Comparison of ENCODE assay signal across 17 mouse cellular contexts in genomic region chr11:17655840-17656239, GRCm38 (mm10).
"Had no signal": no experiment of that assay in that cellular context is flagged by ENCODE, and none has a peak within 500 bp of the region (broad histone marks: within the 10 kb centered on the region; RNA-seq: fewer than 3 reads in every experiment).

No protein-coding gene starts in this region.

- H3K27ac ChIP-seq: liver, embryonic 14.5 days; midbrain, embryonic 10.5 days; midbrain, embryonic 12.5 days; neural tube, embryonic 13.5 days; neural tube, embryonic 15.5 days had no signal

- H3K4me1 ChIP-seq: neural tube, embryonic 15.5 days had no signal

- H3K9me3 ChIP-seq: midbrain, embryonic 10.5 days; midbrain, embryonic 12.5 days; neural tube, embryonic 13.5 days; neural tube, embryonic 15.5 days had no signal

- ATAC-seq: midbrain, embryonic 16.5 days had no signal

- H3K9ac ChIP-seq: liver, embryonic 14.5 days; lung, embryonic 14.5 days; midbrain, embryonic 12.5 days; neural tube, embryonic 13.5 days; neural tube, embryonic 15.5 days had no signal

- DNase-seq: lung, adult 18-20 months; lung, embryonic 14.5 days; lung, postnatal 10 days; lung, postnatal 4 days; midbrain, embryonic 14.5 days; retina, postnatal 1 day; right cerebral cortex, postnatal 4 days; spleen, adult 18-20 months; thymus, adult 2 months; thymus, postnatal 25 days had no signal

- H3K4me3 ChIP-seq: midbrain, embryonic 10.5 days; midbrain, embryonic 12.5 days; myocyte; neural tube, embryonic 13.5 days; neural tube, embryonic 15.5 days had no signal

- H3K27me3 ChIP-seq: midbrain, embryonic 12.5 days; neural tube, embryonic 13.5 days; neural tube, embryonic 15.5 days had no signal

- H3K4me2 ChIP-seq: lung, embryonic 14.5 days; midbrain, embryonic 12.5 days; neural tube, embryonic 13.5 days; neural tube, embryonic 15.5 days had no signal

- H3K36me3 ChIP-seq: midbrain, embryonic 10.5 days; midbrain, embryonic 12.5 days; neural tube, embryonic 13.5 days; neural tube, embryonic 15.5 days had no signal
